Mouse (Mus musculus): Measurements from ENCODE around the gene Epb41. TPM values are rescaled to one million over a fixed set of nuclear protein-coding genes. Genes with fewer than 3 reads are reported as not detected.

Epb41 gene
- total RNA-seq, 2 experiments from 2014 or later, result 110 to 142 TPM

GRCm38 (mm10) chr4:131920595-131921351 lies 154.3 kb downstream of the Epb41 start:
- peak; percentile 74 to 75 for DNase-seq

- DNase-seq, result peak; percentile 76 to 77
Measured at GRCm38 (mm10) chr4:131920141-131920594, 155.0 kb downstream of the Epb41 start.

- DNase-seq, result no peak
Measured at GRCm38 (mm10) chr4:131919506-131920140, 155.5 kb downstream of the Epb41 start.

GRCm38 (mm10) chr4:131918711-131919500 lies 156.2 kb downstream of the Epb41 start:
- DNase-seq, result peak; percentile 57 to 75

GRCm38 (mm10) chr4:131918026-131918533 lies 157.0 kb downstream of the Epb41 start:
- no peak for DNase-seq

- DNase-seq, result peak in 1 of 2 experiments; percentile 37
Measured at GRCm38 (mm10) chr4:131917010-131917555, 158.0 kb downstream of the Epb41 start.

GRCm38 (mm10) chr4:131916425-131916824 lies 158.7 kb downstream of the Epb41 start:
- peak; percentile 82 to 88 for DNase-seq

GRCm38 (mm10) chr4:131915821-131916328 lies 159.2 kb downstream of the Epb41 start:
- DNase-seq, result no peak

- peak in 1 of 2 experiments; percentile 18 for DNase-seq
Measured at GRCm38 (mm10) chr4:131914891-131915469, 160.1 kb downstream of the Epb41 start.

GRCm38 (mm10) chr4:131914046-131914643 lies 161.0 kb downstream of the Epb41 start:
- no peak for DNase-seq

GRCm38 (mm10) chr4:131913526-131913925 lies 161.6 kb downstream of the Epb41 start:
- DNase-seq, result no peak

GRCm38 (mm10) chr4:131911521-131911920 lies 163.6 kb downstream of the Epb41 start:
- no peak for DNase-seq

GRCm38 (mm10) chr4:131910237-131910994 lies 164.7 kb downstream of the Epb41 start:
- DNase-seq, result peak; percentile 41 to 54

- no peak for DNase-seq
Measured at GRCm38 (mm10) chr4:131907912-131908311, 167.2 kb downstream of the Epb41 start.

GRCm38 (mm10) chr4:131906423-131906822 lies 168.7 kb downstream of the Epb41 start:
- DNase-seq, result no peak

- DNase-seq, result no peak
Measured at GRCm38 (mm10) chr4:131904478-131904877, 170.6 kb downstream of the Epb41 start.

GRCm38 (mm10) chr4:131901090-131901489 lies 174.0 kb downstream of the Epb41 start:
- DNase-seq, result no peak

GRCm38 (mm10) chr4:131899180-131899554 lies 176.0 kb downstream of the Epb41 start:
- DNase-seq, result peak in 1 of 2 experiments; percentile 74

GRCm38 (mm10) chr4:131898503-131899179 lies 176.5 kb downstream of the Epb41 start:
- DNase-seq, result peak in 1 of 2 experiments; percentile 58

GRCm38 (mm10) chr4:131897787-131898186 lies 177.3 kb downstream of the Epb41 start:
- DNase-seq, result no peak

Data from heart, adult 18-20 months (tissue).